Mouse (Mus musculus) adrenal gland, postnatal 25 days (tissue): ENCODE results near the gene Disp1. TPM values are rescaled to one million over a fixed set of nuclear protein-coding genes. Genes with fewer than 3 reads are reported as not detected.

ENCODE experiments used
- DNase-seq: peaks from one replicate; pipeline ENCODE4 v3.0.0; 2021; ENCODE audit warnings: mixed read lengths
- microRNA-seq, 2 experiments: library from miRNA; unstranded; fragments of <30 nt; microRNA quantifications; one replicate each; pipeline ENCODE4 v1.2.0; 2021
- total RNA-seq: library from RNA; stranded (reverse); gene quantifications from 2 replicates; pipeline ENCODE4 v1.2.3, GENCODE M21; 2021

The Disp1 gene
- total RNA-seq, 1 experiment from 2014 or later = 20.5 TPM

GRCm38 (mm10) chr1:183039881-183040708 lies 181.2 kb downstream of the Disp1 start:
- no peak for DNase-seq

GRCm38 (mm10) chr1:183039404-183039803 lies 181.9 kb downstream of the Disp1 start:
- no peak for DNase-seq

Small RNA genes within 50 kb of the gene (microRNA-seq; reads per million reads assigned to microRNA genes)
- gene Gm24975 = 0 reads per million in 2 experiments

Other genes with a start within 250 kb of the Disp1 start
- 54.3 and 59.3 TPM in 2 replicates for gene Aida, start 75.1 kb upstream of the Disp1 start, total RNA-seq
- 48.2 and 55.7 TPM in 2 replicates for gene Brox, start 75.7 kb upstream of the Disp1 start, total RNA-seq
- gene Mia3, start 148.0 kb upstream of the Disp1 start, total RNA-seq = 200 and 216 TPM in 2 replicates
- 17.0 and 19.7 TPM in 2 replicates for gene Taf1a, start 167.5 kb upstream of the Disp1 start, total RNA-seq
- gene Hhipl2, start 196.7 kb upstream of the Disp1 start, total RNA-seq = not detected in 2 replicates